In the genomic region with DNA sequence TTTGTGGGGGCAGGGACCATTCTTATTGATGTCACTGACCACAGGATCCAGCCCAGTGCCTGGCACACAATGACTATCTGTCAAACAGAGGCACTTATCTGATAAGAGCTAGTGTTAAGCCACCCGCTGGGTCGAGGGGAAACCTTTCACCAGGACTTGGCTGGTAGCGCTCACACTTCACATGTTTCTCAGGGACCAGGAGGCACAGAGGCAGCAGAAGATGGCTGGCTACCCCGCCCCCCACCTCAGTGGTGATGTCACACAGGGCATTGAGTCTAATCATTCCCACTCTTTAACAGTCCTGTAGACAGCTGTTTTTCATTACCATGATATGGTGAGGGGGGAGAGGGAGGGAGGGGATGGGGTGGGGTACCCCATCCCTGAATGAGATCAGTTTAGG, we compare ENCODE assay signal across 8 mouse cellular contexts. TPM values are rescaled to one million over a fixed set of nuclear protein-coding genes. Genes with fewer than 3 reads are reported as not detected.
DNase-seq lines count a peak whose midpoint lies in the region; ATAC-seq and TF ChIP-seq lines count a peak whose summit lies in the region.

Gene Ppm1a, plus strand, starts transcription at position 370 of the 400 bp plus-strand sequence.

- no peaks in the 10 kb centered on the region for H3K9me3 ChIP-seq in MEL (replicated peaks; ENCODE audit: insufficient read depth, low read length)
- H3K9me3 ChIP-seq in heart, postnatal 0 days (replicated peaks; ENCODE audit: control insufficient read depth, low read length) = no peaks in the 10 kb centered on the region
- no peaks in the 10 kb centered on the region for H3K9me3 ChIP-seq in limb, embryonic 10.5 days (replicated peaks)
- H3K9me3 ChIP-seq in neural tube, embryonic 12.5 days = no peaks in the 10 kb centered on the region

- no peak within 1 kb of the TSS for H3K27ac ChIP-seq in MEL (ENCODE audit: control insufficient read depth, low read depth, low read length)
- H3K27ac ChIP-seq in heart, postnatal 0 days (ENCODE audit: low read depth) = no peak within 1 kb of the TSS
- H3K27ac ChIP-seq in limb, embryonic 10.5 days = peak within 1 kb of the TSS; percentile 51
- no peak within 1 kb of the TSS for H3K27ac ChIP-seq in neural tube, embryonic 12.5 days

- H3K79me2 ChIP-seq in MEL (ENCODE audit: control insufficient read depth, insufficient read depth, low read length, poor library complexity) = peaks cover 13% of the 10 kb centered on the region

- H3K4me2 ChIP-seq in heart, postnatal 0 days (ENCODE audit: low read depth, low read length) = no peak within 1 kb of the TSS
- H3K4me2 ChIP-seq in neural tube, embryonic 12.5 days (replicated peaks) = no peak within 1 kb of the TSS

- no peak within 1 kb of the TSS for H3K4me3 ChIP-seq in MEL (ENCODE audit: control insufficient read depth in 1 of 2, insufficient read depth in 1 of 2, low read depth in 2 of 2, low read length in 2 of 2)
- no peak within 1 kb of the TSS for H3K4me3 ChIP-seq in heart, postnatal 0 days (ENCODE audit: low read depth, low read length)
- H3K4me3 ChIP-seq in limb, embryonic 10.5 days = 0 out of 2 replicates have a peak within 1 kb of the TSS, but pooled peaks have one; percentile 9
- no peak within 1 kb of the TSS for H3K4me3 ChIP-seq in neural tube, embryonic 12.5 days

- peak; percentile 28 for DNase-seq in cerebellum, adult 11-12 months
- DNase-seq in cerebellum, adult 9-10 months = no peak
- DNase-seq in MEL (ENCODE audit: low read depth, low spot score) = no peak
- DNase-seq in heart, postnatal 0 days (ENCODE audit: low spot score) = no peak
- peak; percentile 64 for DNase-seq in limb, embryonic 10.5 days (ENCODE audit: low spot score)
- no peak for DNase-seq in urinary bladder, postnatal 10 days (ENCODE audit: low spot score)

- H3K27me3 ChIP-seq in MEL (ENCODE audit: control insufficient read depth in 1 of 2, insufficient read depth in 2 of 2, low read length in 2 of 2) = no peaks in the 10 kb centered on the region
- H3K27me3 ChIP-seq in heart, postnatal 0 days (ENCODE audit: control insufficient read depth, insufficient read depth, low read length) = no peaks in the 10 kb centered on the region
- no peaks in the 10 kb centered on the region for H3K27me3 ChIP-seq in limb, embryonic 10.5 days (ENCODE audit: low read depth, poor library complexity, severe bottlenecking)
- no peaks in the 10 kb centered on the region for H3K27me3 ChIP-seq in neural tube, embryonic 12.5 days (replicated peaks)

- TF ChIP-seq POLR2A in MEL (IDR thresholded peaks at IDR 0.05; ENCODE audit: control insufficient read depth in 1 of 2, insufficient read depth in 1 of 2, low read depth in 1 of 2, low read length in 2 of 2, poor library complexity in 1 of 2) = no peak

- no peak for TF ChIP-seq RAD21 in MEL (IDR thresholded peaks at IDR 0.05; ENCODE audit: low read depth, low read length)

- H3K9ac ChIP-seq in MEL (ENCODE audit: control insufficient read depth, low read depth, low read length, poor library complexity, severe bottlenecking) = no peak within 1 kb of the TSS
- no peak within 1 kb of the TSS for H3K9ac ChIP-seq in heart, postnatal 0 days (replicated peaks; ENCODE audit: low read depth, low read length)
- no peak within 1 kb of the TSS for H3K9ac ChIP-seq in neural tube, embryonic 12.5 days

- WGBS in heart, postnatal 0 days = 10% methylated on average over 4 of the region's 4 CpGs
- 4% methylated on average over 4 of the region's 4 CpGs for WGBS in limb, embryonic 10.5 days
- WGBS in neural tube, embryonic 12.5 days = 20% methylated on average over 4 of the region's 4 CpGs

- ATAC-seq in erythroblast, adult 5-6 weeks (replicated peaks; ENCODE audit: low FRiP score, poor library complexity, severe bottlenecking) = no peak
- ATAC-seq in heart, postnatal 0 days (ENCODE audit: insufficient read depth, low read depth) = no peak
- no peak for ATAC-seq in neural tube, embryonic 12.5 days (ENCODE audit: low FRiP score, low read depth)

- peaks cover 15 to 18% of the 10 kb centered on the region in 2 experiments for H3K4me1 ChIP-seq in MEL (ENCODE audit: control insufficient read depth in 1 of 2, insufficient read depth in 2 of 2, low read length in 2 of 2)
- no peaks in the 10 kb centered on the region for H3K4me1 ChIP-seq in heart, postnatal 0 days (ENCODE audit: control insufficient read depth, insufficient read depth)
- peaks cover 38% of the 10 kb centered on the region for H3K4me1 ChIP-seq in limb, embryonic 10.5 days
- peaks cover 10% of the 10 kb centered on the region; the same call in 1 of the 2 replicates for H3K4me1 ChIP-seq in neural tube, embryonic 12.5 days

- H3K36me3 ChIP-seq in MEL (ENCODE audit: control insufficient read depth in 1 of 2, insufficient read depth in 2 of 2, low read length in 2 of 2) = peaks cover 0 to 21% of the 10 kb centered on the region in 2 experiments; a peak in 2 of 4 replicates
- H3K36me3 ChIP-seq in heart, postnatal 0 days (replicated peaks; ENCODE audit: control insufficient read depth, insufficient read depth, low read length) = no peaks in the 10 kb centered on the region
- no peaks in the 10 kb centered on the region for H3K36me3 ChIP-seq in limb, embryonic 10.5 days
- H3K36me3 ChIP-seq in neural tube, embryonic 12.5 days = no peaks in the 10 kb centered on the region

- TF ChIP-seq CTCF in MEL (IDR thresholded peaks at IDR 0.05 in 2 of 3, conservative IDR thresholded peaks at IDR 0.05 in 1 of 3; ENCODE audit: control insufficient read depth in 1 of 3, insufficient read depth in 1 of 3, low read depth in 2 of 3, low read length in 3 of 3, poor library complexity in 1 of 3, severe bottlenecking in 1 of 3) = no peak
- TF ChIP-seq CTCF in heart, postnatal 0 days (IDR thresholded peaks at IDR 0.05; ENCODE audit: low read depth) = no peak

- no peak for TF ChIP-seq EP300 in MEL (IDR thresholded peaks at IDR 0.05; ENCODE audit: low read depth in 1 of 2, low read length in 2 of 2)
- TF ChIP-seq EP300 in heart, postnatal 0 days (IDR thresholded peaks at IDR 0.05; ENCODE audit: low read depth) = no peak

TF ChIP-seq in MEL, 35 proteins besides CTCF, POLR2A, EP300 and RAD21:
- TF ChIP-seq ETS1 (IDR thresholded peaks at IDR 0.05; ENCODE audit: low read depth, low read length) = peak; percentile 85
- TF ChIP-seq SMC3 (IDR thresholded peaks at IDR 0.05; ENCODE audit: low read depth, low read length) = no peak
- TF ChIP-seq MXI1 (IDR thresholded peaks at IDR 0.05; ENCODE audit: low read depth, low read length) = 0 out of 2 replicates have a peak, but pooled peaks have one; percentile 30
- TF ChIP-seq SIN3A (IDR thresholded peaks at IDR 0.05; ENCODE audit: low read length) = no peak
- no peak for TF ChIP-seq CHD2 (IDR thresholded peaks at IDR 0.05; ENCODE audit: low read length)
- TF ChIP-seq ZNF384 (IDR thresholded peaks at IDR 0.05; ENCODE audit: low read depth, low read length) = no peak

RNA-seq across cellular contexts. Expression of gene Ppm1a, which starts in this region (rescaled TPM):
- total RNA-seq in MEL (2012; rRNA removed) = 119 and 127 TPM in 2 replicates
- polyA plus RNA-seq in MEL (2012; ENCODE audit: insufficient read depth in 1 of 2, insufficient read length in 2 of 2, low read depth in 1 of 2, low replicate concordance in 2 of 2, missing spikeins in 1 of 2) = 100 to 1,000 TPM in 1 of 2 experiments, not detected in 1; 111 TPM
- 35.9 and 38.6 TPM in 2 replicates for total RNA-seq in erythroblast, adult 5-6 weeks (2015; ENCODE audit: low replicate concordance)
- total RNA-seq in erythroblast, adult 5-6 weeks (2017; ENCODE audit: low replicate concordance) = 87.3 and 107 TPM in 2 replicates
- 119 and 122 TPM in 2 replicates for total RNA-seq in heart, postnatal 0 days (2014; rRNA removed; ENCODE audit: low replicate concordance)
- polyA plus RNA-seq in heart, postnatal 0 days (2015; fragmentation: Nextera tagmentation; extraction: Ambion mirVana) = 47.6 and 49.0 TPM in 2 replicates
- polyA plus RNA-seq in limb, embryonic 10.5 days (2016; fragmentation: Nextera tagmentation; extraction: Ambion mirVana) = 42.1 and 51.1 TPM in 2 replicates
- polyA plus RNA-seq in neural tube, embryonic 12.5 days (2016; fragmentation: Nextera tagmentation; extraction: Ambion mirVana) = 83.1 and 88.1 TPM in 2 replicates

Comparison
In these comparisons a context has a peak if more than half of its experiments do, and no peak if none do; other contexts are left out.
1. DNase-seq: peak in cerebellum, adult 11-12 months (single experiment) and limb, embryonic 10.5 days (single experiment); none in cerebellum, adult 9-10 months (single experiment), MEL (single experiment), heart, postnatal 0 days (single experiment) and urinary bladder, postnatal 10 days (single experiment).